Mouse (Mus musculus) ovary, adult 10 weeks (tissue): ENCODE results near the gene Ecd. TPM values are rescaled to one million over a fixed set of nuclear protein-coding genes. Genes with fewer than 3 reads are reported as not detected.

ENCODE experiments used
- polyA plus RNA-seq: library from polyadenylated mRNA; stranded (reverse); fragments of 350-450 nt; fragmentation: Illumina TruSeq; extraction: RNeasy Lipid Tissue Mini Kit (QIAGEN cat#74804); gene quantifications from one replicate; pipeline ENCODE4 v1.2.3, GENCODE M21; 2014

Gene Ecd
- polyA plus RNA-seq = 33.2 TPM

GRCm38 (mm10) chr14:20347991-20348541 is at the start of gene Ecd, which contains the start of gene Fam149b:
Gene Ecd (minus strand): TSS chr14:20348121.
Gene Fam149b (plus strand): TSS chr14:20348162.

GRCm38 (mm10) chr14:20393205-20393913 is 45.4 kb upstream of the Ecd start, which contains the start of gene Mrps16:
Gene Mrps16 (minus strand): TSS chr14:20393634.

GRCm38 (mm10) chr14:20388441-20389129 is 40.7 kb upstream of the Ecd start, which contains the start of gene Dnajc9:
Gene Dnajc9 (minus strand): TSS chr14:20388910.

GRCm38 (mm10) chr14:20294117-20294892 is 53.6 kb downstream of the Ecd start, which contains the start of gene Nudt13:
Gene Nudt13 (plus strand): TSS chr14:20294697.

Other genes with a start within 250 kb of the Ecd start
- gene Saysd1, start 209.6 kb downstream of the Ecd start, polyA plus RNA-seq = 1.9 TPM
- gene Kcnk5, start 166.3 kb downstream of the Ecd start, polyA plus RNA-seq = 2.7 TPM
- not detected for gene Kcnk16, start 78.9 kb downstream of the Ecd start, polyA plus RNA-seq
- 7.1 TPM for gene Nudt13, start 53.4 kb downstream of the Ecd start, polyA plus RNA-seq
- gene Fam149b, start within 50 bp of the Ecd start, polyA plus RNA-seq = 30.7 TPM
- gene Dnajc9, start 40.8 kb upstream of the Ecd start, polyA plus RNA-seq = 162 TPM
- 3.4 TPM for gene Mrps16, start 45.5 kb upstream of the Ecd start, polyA plus RNA-seq
- gene Cfap70, start 104.1 kb upstream of the Ecd start, polyA plus RNA-seq = 6.6 TPM
- 101 TPM for gene Anxa7, start 132.0 kb upstream of the Ecd start, polyA plus RNA-seq
- gene Mss51, start 148.8 kb upstream of the Ecd start, polyA plus RNA-seq = 0.48 TPM
- gene Ppp3cb, start 198.5 kb upstream of the Ecd start, polyA plus RNA-seq = 278 TPM